Mouse (Mus musculus): ENCODE data around the gene B430305J03Rik.

DNA sequence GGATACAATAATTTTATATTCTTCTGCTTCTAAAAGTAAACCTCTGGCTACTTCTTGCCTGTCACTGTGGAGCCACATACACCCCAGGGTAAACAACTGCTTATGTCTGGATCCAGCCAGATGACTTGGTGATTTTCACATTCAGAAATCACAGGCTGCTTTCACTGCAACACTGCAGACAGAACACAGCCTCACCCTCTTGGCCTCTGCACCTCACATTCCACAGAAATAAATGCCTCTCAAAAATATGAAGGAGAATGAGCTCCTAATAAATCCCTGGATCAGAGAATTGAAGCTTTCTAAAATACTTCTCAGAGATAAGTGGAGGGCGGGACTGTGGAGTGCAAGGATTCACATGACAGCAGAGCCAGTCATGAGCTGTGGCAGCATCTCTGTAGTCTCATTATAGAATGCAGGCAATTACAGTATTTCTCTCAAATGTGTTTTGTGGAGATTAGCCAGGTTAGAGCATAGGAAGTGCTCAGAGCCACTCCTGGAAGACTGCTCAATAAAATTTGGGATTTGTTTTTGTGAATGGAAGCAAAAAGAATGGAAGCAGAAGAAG, 35.2 kb upstream of the B430305J03Rik start:
- TF ChIP-seq CTCF (IDR thresholded peaks at IDR 0.05) (no peak), EP300 (IDR thresholded peaks at IDR 0.05; ENCODE audit: insufficient read depth, low read depth, low read length) (no peak)

All from heart, adult 2 months (tissue).